Mouse (Mus musculus) left cerebral cortex, postnatal 25 days (tissue): ENCODE results near the gene Mrpl47. TPM values are rescaled to one million over a fixed set of nuclear protein-coding genes. Genes with fewer than 3 reads are reported as not detected.

ENCODE experiments used
- total RNA-seq, 2 experiments: library from RNA; stranded (reverse); gene quantifications; 2 replicates each; pipeline ENCODE4 v1.2.3; 2021

Gene Mrpl47
- total RNA-seq, 2 experiments from 2014 or later: 22.1 to 22.8 TPM

Other genes with a start within 250 kb of the Mrpl47 start
- under 1 TPM; 0.57 to 0.76 TPM for gene Kcnmb3, start 245.4 kb downstream of the Mrpl47 start, total RNA-seq
- gene Zfp639, start 227.3 kb downstream of the Mrpl47 start, total RNA-seq: 10 to 100 TPM; 34.2 to 35.4 TPM
- 100 to 1,000 TPM; 106 to 124 TPM for gene Mfn1, start 208.1 kb downstream of the Mrpl47 start, total RNA-seq
- gene Gnb4, start 121.0 kb downstream of the Mrpl47 start, total RNA-seq: 10 to 100 TPM; 44.5 to 47.1 TPM
- 10 to 100 TPM; 14.6 to 16.7 TPM for gene Actl6a, start 31.3 kb downstream of the Mrpl47 start, total RNA-seq
- gene Ndufb5, start 615 bp downstream of the Mrpl47 start, total RNA-seq: 100 to 1,000 TPM; 212 to 213 TPM
- 10 to 100 TPM; 34.7 to 34.9 TPM for gene Usp13, start 79.9 kb upstream of the Mrpl47 start, total RNA-seq